Mouse (Mus musculus): ENCODE measurements around the gene Ndufs1.
"Not testable (repeated sequence)": the region's sequence is repeated elsewhere in the genome, so short reads cannot be mapped to it uniquely, and the experiment has no call there.

Gene Ndufs1

DNA sequence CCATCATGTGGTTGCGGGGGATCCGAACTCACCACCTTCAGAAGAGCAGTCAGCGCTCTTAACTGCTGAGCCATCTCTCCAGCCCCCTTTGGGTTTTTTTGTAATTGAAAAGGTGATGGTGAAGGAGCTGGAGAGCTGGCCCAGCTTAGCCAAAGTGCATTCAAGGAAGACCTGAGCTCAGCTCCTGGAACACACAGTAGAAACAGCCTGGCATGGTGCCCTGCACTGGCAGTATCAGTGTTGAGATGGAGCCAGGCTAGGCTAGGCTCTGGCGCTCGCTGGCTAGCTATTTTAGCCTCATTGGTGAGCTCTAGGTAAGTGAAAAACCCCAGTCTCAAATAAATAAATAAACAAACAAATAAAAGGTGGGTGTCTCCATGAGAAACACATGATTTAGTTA is 5.6 kb upstream of the Ndufs1 start:
- DNase-seq: peak; percentile 31

DNA sequence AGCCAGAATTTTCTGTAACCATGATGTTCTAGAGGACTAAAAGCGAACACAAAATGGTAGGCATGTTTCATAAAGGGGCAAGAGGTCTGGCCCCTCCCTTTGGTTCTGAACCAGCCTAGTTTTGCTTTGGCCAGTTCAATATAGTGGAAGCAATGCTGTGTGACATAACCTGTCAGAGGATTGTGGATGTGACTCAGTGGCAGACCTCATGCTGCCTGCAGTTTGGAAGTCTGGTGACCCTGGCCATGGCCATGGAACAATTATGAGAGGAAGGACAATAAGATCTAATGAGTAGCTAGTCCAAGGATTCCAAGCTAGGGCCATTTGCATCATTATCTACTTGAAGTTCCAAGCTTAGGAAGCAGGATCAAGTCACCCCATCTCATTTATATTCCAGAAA is 4.8 kb upstream of the Ndufs1 start:
- no peak for DNase-seq

- DNase-seq: peak; percentile 76
Observed at GRCm38 (mm10) chr1:63181019-63181418, 4.4 kb upstream of the Ndufs1 start.

- DNase-seq: not testable (repeated sequence)
Observed at GRCm38 (mm10) chr1:63180575-63180974, 3.9 kb upstream of the Ndufs1 start.

- no peak for DNase-seq
Observed at GRCm38 (mm10) chr1:63180122-63180521, 3.5 kb upstream of the Ndufs1 start.

- DNase-seq: no peak
Observed at GRCm38 (mm10) chr1:63178308-63178707, 1.7 kb upstream of the Ndufs1 start.

DNA sequence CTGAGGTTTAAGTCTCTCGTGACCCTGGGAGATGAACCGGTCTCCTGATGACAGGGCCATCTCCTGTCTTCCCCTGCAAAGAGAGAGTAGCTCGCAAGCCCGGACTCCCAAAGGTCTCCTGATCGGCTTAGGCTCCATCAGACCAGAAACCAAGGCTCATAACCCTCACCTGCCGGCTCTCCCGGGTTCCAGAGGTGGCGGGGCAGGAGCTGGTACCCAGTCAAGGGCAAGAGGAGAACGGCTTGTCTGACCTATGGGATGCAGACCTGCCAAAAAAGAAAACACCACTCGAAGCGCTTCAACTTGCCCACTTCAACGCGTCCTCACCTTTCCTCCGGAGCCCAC is 402 bp downstream of the Ndufs1 start:
- no peak for DNase-seq

DNA sequence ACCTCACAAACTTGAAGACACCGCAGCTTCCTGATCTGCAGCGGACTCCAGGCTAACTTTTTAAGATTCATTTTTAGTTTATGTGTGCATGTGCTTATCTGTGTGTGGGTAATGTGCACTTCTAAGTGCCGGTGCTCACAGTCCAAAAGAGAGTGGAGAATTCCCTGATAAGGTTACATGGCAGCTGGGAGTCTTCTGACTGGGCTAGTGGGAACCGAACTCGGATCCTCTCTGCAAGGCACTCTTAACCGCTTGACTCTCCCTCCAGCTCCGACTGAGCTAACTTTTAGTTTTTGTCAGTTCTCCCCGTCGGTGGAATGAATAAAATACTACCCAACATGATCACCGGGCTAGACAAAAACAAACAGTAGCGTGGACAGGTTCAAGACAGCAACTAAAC is 780 bp downstream of the Ndufs1 start:
- no peak for DNase-seq

GRCm38 (mm10) chr1:63168638-63169037 is 8.0 kb downstream of the Ndufs1 start:
- DNase-seq: no peak

DNA sequence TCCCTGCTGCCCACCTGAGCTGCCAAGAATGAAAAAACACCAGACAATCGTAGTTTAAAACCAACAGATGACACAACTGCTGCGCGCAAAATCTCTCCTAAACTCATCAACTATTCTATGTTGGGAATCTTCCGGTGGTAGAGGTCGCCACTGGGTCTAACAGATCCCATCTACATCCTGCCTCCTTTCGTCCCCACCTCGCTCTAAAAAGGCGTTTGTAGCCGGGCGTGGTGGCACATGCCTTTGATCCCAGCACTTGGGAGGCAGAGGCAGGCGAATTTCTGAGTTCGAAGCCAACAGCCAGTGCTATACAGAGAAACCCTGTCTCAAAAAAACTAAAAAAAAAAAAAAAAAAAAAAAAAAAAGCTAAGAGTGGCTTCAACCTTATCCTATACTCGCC is 36.4 kb downstream of the Ndufs1 start:
- no peak for DNase-seq

- not testable (repeated sequence) for DNase-seq
Observed at GRCm38 (mm10) chr1:63138586-63138985, 38.0 kb downstream of the Ndufs1 start.

DNA sequence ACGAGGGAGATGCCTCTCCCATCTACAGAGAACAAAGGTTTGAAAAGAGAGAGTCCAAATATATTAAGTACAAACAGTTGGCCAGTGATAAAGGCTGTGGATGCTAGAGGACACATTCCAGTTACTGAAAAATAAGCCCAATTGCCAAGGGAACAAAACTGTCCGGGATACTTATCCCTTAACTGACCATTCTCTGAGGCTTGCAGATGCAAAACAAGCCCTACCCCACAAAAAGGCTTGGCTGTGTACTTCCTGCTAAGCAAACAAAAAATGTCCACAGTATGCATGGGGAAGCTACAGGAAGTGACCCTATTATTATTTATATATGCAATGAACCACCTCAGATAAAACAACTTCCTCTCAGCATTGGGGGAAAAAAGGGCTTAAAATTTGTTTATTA is 38.7 kb downstream of the Ndufs1 start:
- no peak for DNase-seq

DNA sequence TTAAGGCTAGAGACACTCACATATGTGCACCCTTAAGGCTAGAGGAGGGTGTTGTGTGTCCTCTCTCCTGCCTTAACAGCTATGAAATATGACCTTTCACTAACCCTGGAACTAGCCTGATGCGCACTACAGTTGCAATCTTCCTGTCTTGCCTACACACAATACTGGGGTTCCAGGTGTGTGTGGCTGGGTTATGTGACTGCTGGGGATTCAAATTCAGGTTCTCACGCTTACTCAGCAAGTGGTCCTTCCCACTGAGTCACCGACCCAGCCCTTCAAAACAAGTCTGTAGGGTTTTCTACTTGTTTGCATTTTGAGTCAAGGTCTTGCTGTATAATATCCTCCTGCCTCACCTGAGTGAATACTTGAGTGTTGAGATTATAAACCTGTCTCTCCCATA is 42.1 kb downstream of the Ndufs1 start:
- no peak for DNase-seq

DNA sequence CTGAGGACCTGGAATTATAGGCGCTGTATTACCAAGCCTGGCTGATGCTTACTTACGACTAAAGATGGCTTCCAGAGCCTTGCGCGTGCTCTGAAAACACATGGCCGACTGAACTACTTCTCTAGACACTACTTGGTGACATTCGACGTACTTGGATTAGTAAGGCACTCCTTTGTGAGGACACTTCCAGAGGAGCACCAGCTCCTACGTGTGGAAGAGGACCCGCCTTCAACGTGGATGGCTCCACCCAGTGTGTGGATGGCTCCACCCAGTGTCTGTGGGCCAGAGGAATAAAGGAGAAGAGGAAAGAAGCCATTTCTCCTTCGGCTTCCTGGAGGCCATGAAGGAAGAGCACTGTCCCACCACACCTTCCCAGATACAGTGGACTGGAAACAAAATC is 44.9 kb downstream of the Ndufs1 start:
- DNase-seq: no peak

GRCm38 (mm10) chr1:63130883-63131282 is 45.8 kb downstream of the Ndufs1 start:
- DNase-seq: no peak

GRCm38 (mm10) chr1:63129857-63130690 is 46.6 kb downstream of the Ndufs1 start:
- DNase-seq: no peak

- no peak for DNase-seq
Observed at GRCm38 (mm10) chr1:63129273-63129672, 47.4 kb downstream of the Ndufs1 start.

DNA sequence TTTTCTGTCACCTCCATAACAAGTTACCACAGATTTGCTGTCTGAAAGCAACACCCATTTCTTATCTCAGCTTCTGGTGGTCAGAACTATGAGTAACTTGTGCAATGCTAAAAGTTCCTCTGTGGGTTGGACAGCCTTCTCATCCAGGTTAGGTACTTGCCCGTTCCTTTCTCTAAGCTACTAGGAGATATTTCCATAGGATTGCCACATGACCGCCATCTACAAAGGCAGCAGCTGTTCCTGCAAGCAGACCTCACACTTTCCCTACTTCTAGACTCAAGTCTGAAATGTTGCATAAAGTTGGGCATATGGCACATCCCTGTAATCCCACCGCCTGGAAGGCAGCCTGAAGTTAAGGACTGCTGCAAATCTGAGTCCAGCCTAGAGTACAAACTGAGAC is 50.4 kb downstream of the Ndufs1 start:
- DNase-seq: no peak

DNA sequence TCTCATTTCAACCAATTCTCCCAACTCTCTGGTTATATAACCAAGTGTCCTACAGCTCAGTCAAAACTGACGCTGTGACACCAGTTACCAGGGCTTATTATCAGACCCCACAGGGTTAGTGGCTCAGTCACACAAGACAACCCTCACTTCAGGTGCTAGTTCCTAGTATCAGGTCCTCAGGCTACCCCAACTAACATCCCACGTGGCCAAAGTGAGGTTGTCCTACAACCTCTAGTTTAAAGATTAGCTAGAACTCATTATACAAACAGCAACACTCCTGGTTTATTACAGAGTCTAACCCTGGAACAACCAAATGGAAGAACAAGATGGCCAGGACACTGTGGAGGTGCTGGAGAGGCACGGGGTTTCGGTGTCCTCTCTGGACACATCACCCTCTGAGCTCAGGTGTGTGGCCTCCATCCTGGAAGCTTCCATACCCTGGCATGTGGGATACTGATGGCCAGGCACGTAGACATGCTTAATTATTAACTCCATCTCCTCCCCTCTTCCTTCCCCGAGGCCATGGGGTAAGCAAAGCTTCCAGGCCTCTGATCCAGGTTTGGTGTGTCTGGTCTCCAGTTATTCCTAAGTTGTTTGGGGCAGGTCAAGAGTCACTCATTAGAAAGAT is 52.7 kb downstream of the Ndufs1 start:
- DNase-seq: no peak

DNA sequence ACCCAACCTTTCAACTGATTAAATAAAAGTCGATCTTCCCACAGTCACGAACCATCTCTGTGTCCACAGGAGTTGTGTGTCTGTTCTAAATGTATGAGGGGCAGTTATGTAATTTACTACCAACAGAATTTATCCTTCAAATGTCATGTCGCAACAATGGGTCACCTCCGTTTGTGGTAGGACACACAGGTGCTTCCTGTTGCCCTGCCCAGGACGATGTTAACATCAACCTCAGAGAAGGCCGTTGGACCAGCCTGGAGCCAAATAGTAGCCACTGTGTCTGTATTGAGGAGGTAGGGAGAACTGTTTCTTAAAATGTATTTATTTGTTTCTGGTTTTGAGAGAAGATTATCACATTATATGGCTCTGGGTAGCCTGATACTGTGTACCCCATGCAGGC is 54.6 kb downstream of the Ndufs1 start:
- no peak for DNase-seq

DNA sequence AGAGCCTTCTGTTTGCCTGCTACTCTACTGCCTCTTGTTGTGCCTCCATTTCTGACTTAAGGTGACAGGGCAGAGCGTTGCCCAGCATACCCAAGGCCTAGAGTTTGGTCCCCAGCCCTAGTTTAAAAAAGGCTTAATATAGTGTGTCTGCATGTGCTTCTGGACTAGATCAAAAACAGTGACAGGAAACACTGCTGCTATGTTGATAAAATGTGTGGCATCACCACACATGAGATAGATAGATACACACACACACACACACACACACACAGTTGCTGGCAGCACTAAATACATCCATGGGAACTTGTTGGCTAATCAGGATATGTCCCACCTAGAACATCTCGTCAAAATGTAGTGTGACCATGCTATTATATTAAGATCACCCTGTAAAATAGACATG is 56.3 kb downstream of the Ndufs1 start:
- no peak for DNase-seq

- DNase-seq: no peak
Observed at GRCm38 (mm10) chr1:63119675-63120074, 57.0 kb downstream of the Ndufs1 start.

GRCm38 (mm10) chr1:63115540-63115939 is 61.1 kb downstream of the Ndufs1 start:
- no peak for DNase-seq

DNA sequence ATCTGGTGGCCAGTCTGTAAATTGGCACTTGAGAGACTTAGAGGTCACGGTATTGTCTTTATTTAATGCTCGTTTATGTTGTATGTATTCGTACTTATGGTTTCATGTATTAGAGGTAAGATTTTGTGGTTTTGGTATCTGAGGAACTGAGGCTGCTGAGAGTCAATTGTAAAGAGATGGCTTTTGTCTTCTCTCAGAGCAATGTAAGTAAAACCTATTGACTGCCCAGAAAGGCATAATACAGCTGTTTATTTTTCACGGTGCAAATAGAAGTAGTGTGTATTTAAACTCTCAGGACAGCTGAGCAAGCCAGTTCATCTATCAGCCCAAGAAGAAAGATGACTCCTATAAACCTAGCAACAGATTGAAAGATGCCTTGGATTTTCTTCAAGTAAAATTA is 61.5 kb downstream of the Ndufs1 start:
- no peak for DNase-seq
